Mouse (Mus musculus) midbrain, embryonic 12.5 days (tissue): ENCODE measurements around the gene Sis. TPM values are rescaled to one million over a fixed set of nuclear protein-coding genes. Genes with fewer than 3 reads are reported as not detected.

ENCODE experiments used
- polyA plus RNA-seq: library from polyadenylated mRNA; unstranded; fragments of >200 nt; fragmentation: Nextera tagmentation; extraction: Ambion mirVana; gene quantifications from 2 replicates; pipeline ENCODE4 v1.2.1, GENCODE M21; 2016

Gene Sis
- polyA plus RNA-seq, 1 experiment from 2014 or later, result not detected

Other genes with a start within 250 kb of the Sis start
- 4.6 and 5.5 TPM in 2 replicates for gene Slitrk3, start 89.9 kb upstream of the Sis start, polyA plus RNA-seq